12 mouse cellular contexts compared by ENCODE assay signal in genomic region chr6:127133433-127134245, GRCm38 (mm10). TPM values are rescaled to one million over a fixed set of nuclear protein-coding genes. Genes with fewer than 3 reads are reported as not detected.
DNase-seq lines count a peak whose midpoint lies in the region; ATAC-seq and TF ChIP-seq lines count a peak whose summit lies in the region.
"Had no signal": no experiment of that assay in that cellular context is flagged by ENCODE, and none has a peak within 500 bp of the region (broad histone marks: within the 10 kb centered on the region; RNA-seq: fewer than 3 reads in every experiment).

No protein-coding gene starts in this region.

- H3K4me3 ChIP-seq in CH12.LX (replicated peaks in 1 of 3; ENCODE audit: low read depth in 2 of 3, low read length in 2 of 3, poor library complexity in 1 of 3): no peak overlapping the region
- peak overlapping the region; percentile 32 for H3K4me3 ChIP-seq in forebrain, embryonic 16.5 days (replicated peaks; ENCODE audit: low read length)
- peak overlapping the region; percentile 13 for H3K4me3 ChIP-seq in midbrain, embryonic 13.5 days (replicated peaks)
- no peak overlapping the region for H3K4me3 ChIP-seq in gastrocnemius, adult 2 months
- H3K4me3 ChIP-seq: stomach, embryonic 15.5 days had no signal

- H3K79me2 ChIP-seq in CH12.LX (replicated peaks; ENCODE audit: control insufficient read depth, extremely low read depth, insufficient read depth, poor library complexity, severe bottlenecking): no peaks in the 10 kb centered on the region; the same call in 1 of the 2 replicates

- H3K36me3 ChIP-seq in CH12.LX (replicated peaks in 1 of 2; ENCODE audit: control insufficient read depth in 1 of 2, insufficient read depth in 1 of 2, low read length in 1 of 2): peaks cover 84 to 96% of the 10 kb centered on the region in 2 experiments
- H3K36me3 ChIP-seq in forebrain, embryonic 16.5 days (ENCODE audit: control insufficient read depth, insufficient read depth): no peaks in the 10 kb centered on the region
- H3K36me3 ChIP-seq in midbrain, embryonic 13.5 days: peaks cover 16% of the 10 kb centered on the region

- TF ChIP-seq EP300 in CH12.LX (IDR thresholded peaks at IDR 0.05; ENCODE audit: low read length): no peak

- H3K9me3 ChIP-seq in CH12.LX (replicated peaks; ENCODE audit: low read length): no peaks in the 10 kb centered on the region
- no peaks in the 10 kb centered on the region for H3K9me3 ChIP-seq in forebrain, embryonic 16.5 days (ENCODE audit: control insufficient read depth, low read length)
- no peaks in the 10 kb centered on the region for H3K9me3 ChIP-seq in midbrain, embryonic 13.5 days
- H3K9me3 ChIP-seq: stomach, embryonic 15.5 days had no signal

- H3K27ac ChIP-seq in CH12.LX (ENCODE audit: insufficient read depth, low read depth): 0 out of 2 replicates have a peak overlapping the region, but pooled peaks have one; percentile 67
- peak overlapping the region; percentile 11 for H3K27ac ChIP-seq in forebrain, embryonic 16.5 days (ENCODE audit: low read length)
- peak overlapping the region; percentile 37; the same call in 1 of the 2 replicates for H3K27ac ChIP-seq in midbrain, embryonic 13.5 days
- H3K27ac ChIP-seq in gastrocnemius, adult 2 months: no peak overlapping the region
- H3K27ac ChIP-seq: stomach, embryonic 15.5 days had no signal

- no peak overlapping the region for H3K9ac ChIP-seq in CH12.LX (ENCODE audit: insufficient read depth, low read depth)
- peak overlapping the region; percentile 39 for H3K9ac ChIP-seq in forebrain, embryonic 16.5 days (replicated peaks; ENCODE audit: low read depth, low read length)
- H3K9ac ChIP-seq in midbrain, embryonic 13.5 days (replicated peaks): peak overlapping the region; percentile 29; the same call in 1 of the 2 replicates
- H3K9ac ChIP-seq: stomach, embryonic 15.5 days had no signal

- DNase-seq in cerebellum, postnatal 10 days: peak; percentile 86 to 90
- DNase-seq in cerebellum, adult 9-11 months: no peak
- DNase-seq in CH12.LX (ENCODE audit: extremely low read depth): no peak
- DNase-seq in gastrocnemius, adult 2 months: no peak
- DNase-seq in frontal cortex, postnatal 36 days (ENCODE audit: low spot score in 2 of 2): no peak
- no peak for DNase-seq in cerebellum, adult 18-20 months
- DNase-seq: kidney, postnatal 36 days; lung, adult 18-20 months had no signal

- intact Hi-C loops in gastrocnemius, adult 2 months (cut with DNase I): no loop called here

- no peak overlapping the region for H3K4me2 ChIP-seq in CH12.LX (ENCODE audit: insufficient read depth, low read depth, poor library complexity, severe bottlenecking)
- H3K4me2 ChIP-seq in forebrain, embryonic 16.5 days (ENCODE audit: low read length): peak overlapping the region; percentile 51
- peak overlapping the region; percentile 42 for H3K4me2 ChIP-seq in midbrain, embryonic 13.5 days (replicated peaks)
- H3K4me2 ChIP-seq: stomach, embryonic 15.5 days had no signal

- ATAC-seq in forebrain, embryonic 16.5 days: peak; percentile 90
- ATAC-seq in midbrain, embryonic 13.5 days: peak; percentile 91
- ATAC-seq: inflammation-experienced regulatory T-cells, adult 6 months had no signal

- peaks cover 0 to 11% of the 10 kb centered on the region in 2 experiments; a peak in 1 of 4 replicates for H3K4me1 ChIP-seq in CH12.LX (ENCODE audit: control insufficient read depth in 1 of 2, insufficient read depth in 2 of 2)
- peaks cover 48% of the 10 kb centered on the region for H3K4me1 ChIP-seq in forebrain, embryonic 16.5 days (replicated peaks; ENCODE audit: control insufficient read depth, insufficient read depth, low read length)
- peaks cover 34% of the 10 kb centered on the region for H3K4me1 ChIP-seq in midbrain, embryonic 13.5 days (replicated peaks)

- no peaks in the 10 kb centered on the region for H3K27me3 ChIP-seq in CH12.LX (replicated peaks)
- H3K27me3 ChIP-seq in forebrain, embryonic 16.5 days (replicated peaks; ENCODE audit: control insufficient read depth, insufficient read depth, low read length): no peaks in the 10 kb centered on the region
- H3K27me3 ChIP-seq in midbrain, embryonic 13.5 days: no peaks in the 10 kb centered on the region
- H3K27me3 ChIP-seq: stomach, embryonic 15.5 days had no signal

- 16% methylated on average over 16 of the region's 16 CpGs for WGBS in forebrain, embryonic 16.5 days
- 24% methylated on average over 16 of the region's 16 CpGs for WGBS in midbrain, embryonic 13.5 days

- in situ Hi-C loops in CH12.LX (cut with MboI; ENCODE audit: low pct_ligation_motif_present, low pct_unique_long_range_greater_than_20kb, low sequenced_read_pairs): no loop called here

- dilution Hi-C loops in CH12.LX (cut with MboI; ENCODE audit: extremely low pct_ligation_motif_present, extremely low pct_unique_long_range_greater_than_20kb, low sequenced_read_pairs): no loop called here

- no peak for TF ChIP-seq CTCF in CH12.LX (conservative IDR thresholded peaks at IDR 0.05 in 1 of 2, IDR thresholded peaks at IDR 0.05 in 1 of 2; ENCODE audit: low read depth in 2 of 2, low read length in 2 of 2)
- TF ChIP-seq CTCF in gastrocnemius, adult 2 months (IDR thresholded peaks at IDR 0.05): no peak

- TF ChIP-seq POLR2A in CH12.LX (IDR thresholded peaks at IDR 0.05; ENCODE audit: low read depth, low read length): no peak

- no peak for TF ChIP-seq RAD21 in CH12.LX (IDR thresholded peaks at IDR 0.05; ENCODE audit: low read depth, low read length)

TF ChIP-seq in CH12.LX, 34 proteins besides CTCF, POLR2A, EP300 and RAD21:
- TF ChIP-seq GABPA (IDR thresholded peaks at IDR 0.05; ENCODE audit: insufficient replicate concordance, low read depth, low read length) (no peak), MXI1 (IDR thresholded peaks at IDR 0.05; ENCODE audit: low read depth, low read length) (no peak), RCOR1 (conservative IDR thresholded peaks at IDR 0.05; ENCODE audit: low read depth, low read length) (no peak), BHLHE40 (IDR thresholded peaks at IDR 0.05; ENCODE audit: low read depth, low read length) (no peak), MAX (IDR thresholded peaks at IDR 0.05; ENCODE audit: low read length) (no peak), NELFE (IDR thresholded peaks at IDR 0.05; ENCODE audit: low read depth, low read length) (no peak), ZNF384 (IDR thresholded peaks at IDR 0.05; ENCODE audit: low read depth, low read length) (no peak), CHD2 (IDR thresholded peaks at IDR 0.05; ENCODE audit: low read length) (no peak), ZKSCAN1 (IDR thresholded peaks at IDR 0.05; ENCODE audit: borderline replicate concordance, low read depth, low read length) (no peak), MAZ (IDR thresholded peaks at IDR 0.05; ENCODE audit: low read depth, low read length) (no peak), KAT2A (IDR thresholded peaks at IDR 0.05; ENCODE audit: insufficient replicate concordance, low read length) (no peak), IRF4 (IDR thresholded peaks at IDR 0.05; ENCODE audit: low read depth, low read length) (no peak)

RNA-seq across cellular contexts. Expression of gene Ccnd2, which starts 18.4 kb away (rescaled TPM):
- total RNA-seq in CH12.LX (2012; rRNA removed) (99.4 and 146 TPM in 2 replicates), CH12.LX (2014; rRNA removed) (33.5 and 42.4 TPM in 2 replicates)
- polyA plus RNA-seq in CH12.LX (2012; ENCODE audit: insufficient read length, low read depth): 255 and 299 TPM in 2 replicates
- 1,169 and 1,368 TPM in 2 replicates for polyA plus RNA-seq in forebrain, embryonic 16.5 days (2015; fragmentation: Nextera tagmentation; extraction: Ambion mirVana)
- 700 and 837 TPM in 2 replicates for polyA plus RNA-seq in midbrain, embryonic 13.5 days (2015; fragmentation: Nextera tagmentation; extraction: Ambion mirVana)
- 10 to 100 TPM in 1 of 2 experiments, 1 to 10 TPM in 1; 6.9 to 16.6 TPM for total RNA-seq in gastrocnemius, adult 2 months (2021)

RNA-seq across cellular contexts. Expression of gene Tigar, which starts 24.3 kb away (rescaled TPM):
- total RNA-seq in CH12.LX (2012; rRNA removed) (8.9 and 12.4 TPM in 2 replicates), CH12.LX (2014; rRNA removed) (11.5 and 11.8 TPM in 2 replicates)
- 18.6 and 20.8 TPM in 2 replicates for polyA plus RNA-seq in CH12.LX (2012; ENCODE audit: insufficient read length, low read depth)
- 8.2 and 9.2 TPM in 2 replicates for polyA plus RNA-seq in forebrain, embryonic 16.5 days (2015; fragmentation: Nextera tagmentation; extraction: Ambion mirVana)
- 7.3 and 8.8 TPM in 2 replicates for polyA plus RNA-seq in midbrain, embryonic 13.5 days (2015; fragmentation: Nextera tagmentation; extraction: Ambion mirVana)
- 100 to 1,000 TPM in 1 of 2 experiments, 10 to 100 TPM in 1; 76.6 to 103 TPM for total RNA-seq in gastrocnemius, adult 2 months (2021)

Comparison
In these comparisons a context has a peak if more than half of its experiments do, and no peak if none do; other contexts are left out.
1. DNase-seq: peak in cerebellum, postnatal 10 days (2 of 2); none in cerebellum, adult 9-11 months (single experiment), CH12.LX (single experiment), gastrocnemius, adult 2 months (single experiment), frontal cortex, postnatal 36 days (0 of 2) and cerebellum, adult 18-20 months (0 of 2).
2. H3K4me3 ChIP-seq: peak in forebrain, embryonic 16.5 days (single experiment) and midbrain, embryonic 13.5 days (single experiment); none in CH12.LX (0 of 3) and gastrocnemius, adult 2 months (single experiment).